Mouse (Mus musculus): ENCODE data around the gene Ctrc. TPM values are rescaled to one million over a fixed set of nuclear protein-coding genes. Genes with fewer than 3 reads are reported as not detected.

Gene Ctrc
- polyA plus RNA-seq, 1 experiment from 2014 or later = not detected

- Histone ChIP-seq H3K4me3 (no peak overlapping the region), H3K27me3 (ENCODE audit: low read depth, poor library complexity, severe bottlenecking) (no peaks in the 10 kb centered on the region), H3K9me3 (replicated peaks) (no peaks in the 10 kb centered on the region), H3K27ac (replicated peaks) (no peak overlapping the region), H3K4me1 (0 out of 2 replicates have a peak, but pooled peaks cover under 1% of the 10 kb centered on the region), H3K36me3 (peaks cover 98% of the 10 kb centered on the region)
- 94% methylated on average over 2 of the region's 2 CpGs for WGBS
- no peak for DNase-seq (ENCODE audit: low spot score)
These were observed 35.2 kb downstream of the Ctrc start for GRCm38 (mm10) chr4:141810975-141811374.

- Histone ChIP-seq H3K9me3 (replicated peaks) (no peaks in the 10 kb centered on the region), H3K4me3 (no peak overlapping the region), H3K27ac (replicated peaks) (peak overlapping the region; percentile 49; the same call in 1 of the 2 replicates), H3K36me3 (peaks cover 100% of the 10 kb centered on the region), H3K4me1 (no peaks in the 10 kb centered on the region), H3K27me3 (ENCODE audit: low read depth, poor library complexity, severe bottlenecking) (no peaks in the 10 kb centered on the region)
- peak; percentile 37 for DNase-seq (ENCODE audit: low spot score)
- 82% methylated on average over 8 of the region's 8 CpGs for WGBS
These were observed 36.2 kb downstream of the Ctrc start for GRCm38 (mm10) chr4:141809850-141810464.

GRCm38 (mm10) chr4:141805886-141806285 is 40.3 kb downstream of the Ctrc start:
- no peak for DNase-seq (ENCODE audit: low spot score)
- no peak overlapping the region for H3K27ac ChIP-seq (replicated peaks)
- H3K4me1 ChIP-seq = no peaks in the 10 kb centered on the region
- peaks cover 84% of the 10 kb centered on the region for H3K36me3 ChIP-seq
- 95% methylated on average over 8 of the region's 8 CpGs for WGBS
- no peaks in the 10 kb centered on the region for H3K27me3 ChIP-seq (ENCODE audit: low read depth, poor library complexity, severe bottlenecking)
- no peaks in the 10 kb centered on the region; the same call in 1 of the 2 replicates for H3K9me3 ChIP-seq (replicated peaks)
- H3K4me3 ChIP-seq = no peak overlapping the region

- Histone ChIP-seq H3K4me3 (no peak overlapping the region), H3K36me3 (peaks cover 66% of the 10 kb centered on the region), H3K4me1 (no peaks in the 10 kb centered on the region), H3K27me3 (ENCODE audit: low read depth, poor library complexity, severe bottlenecking) (no peaks in the 10 kb centered on the region), H3K9me3 (replicated peaks) (no peaks in the 10 kb centered on the region; the same call in 1 of the 2 replicates), H3K27ac (replicated peaks) (no peak overlapping the region)
- 93% methylated on average over 4 of the region's 4 CpGs for WGBS
- no peak for DNase-seq (ENCODE audit: low spot score)
These were observed 42.1 kb downstream of the Ctrc start for GRCm38 (mm10) chr4:141804105-141804504.

GRCm38 (mm10) chr4:141797545-141797944 is 48.6 kb downstream of the Ctrc start:
- whole genome bisulfite sequencing = 92% methylated on average over 5 of the region's 5 CpGs
- no peak overlapping the region for H3K4me3 ChIP-seq
- DNase-seq (ENCODE audit: low spot score) = no peak
- no peaks in the 10 kb centered on the region for H3K9me3 ChIP-seq (replicated peaks)
- H3K27me3 ChIP-seq (ENCODE audit: low read depth, poor library complexity, severe bottlenecking) = no peaks in the 10 kb centered on the region
- peaks cover 28% of the 10 kb centered on the region for H3K36me3 ChIP-seq
- H3K4me1 ChIP-seq = peaks cover 24% of the 10 kb centered on the region
- no peak overlapping the region for H3K27ac ChIP-seq (replicated peaks)

GRCm38 (mm10) chr4:141796954-141797353 is 49.2 kb downstream of the Ctrc start:
- H3K4me3 ChIP-seq = no peak overlapping the region
- 91% methylated on average over 4 of the region's 4 CpGs for WGBS
- no peak for DNase-seq (ENCODE audit: low spot score)
- peaks cover 28% of the 10 kb centered on the region for H3K36me3 ChIP-seq
- H3K27me3 ChIP-seq (ENCODE audit: low read depth, poor library complexity, severe bottlenecking) = no peaks in the 10 kb centered on the region
- no peak overlapping the region for H3K27ac ChIP-seq (replicated peaks)
- peaks cover 24% of the 10 kb centered on the region for H3K4me1 ChIP-seq
- no peaks in the 10 kb centered on the region for H3K9me3 ChIP-seq (replicated peaks)

- DNase-seq (ENCODE audit: low spot score) = no peak
- Histone ChIP-seq H3K9me3 (replicated peaks) (no peaks in the 10 kb centered on the region), H3K4me3 (no peak overlapping the region), H3K27ac (replicated peaks) (no peak overlapping the region), H3K27me3 (ENCODE audit: low read depth, poor library complexity, severe bottlenecking) (no peaks in the 10 kb centered on the region), H3K36me3 (peaks cover 28% of the 10 kb centered on the region), H3K4me1 (peaks cover 24% of the 10 kb centered on the region)
- WGBS = 90% methylated on average over 7 of the region's 7 CpGs
These were observed 49.8 kb downstream of the Ctrc start for GRCm38 (mm10) chr4:141796356-141796755.

- no peak for DNase-seq (ENCODE audit: low spot score)
- peak overlapping the region; percentile 78 for H3K4me3 ChIP-seq
- 14% methylated on average over 5 of the region's 5 CpGs for WGBS
- H3K27ac ChIP-seq (replicated peaks) = peak overlapping the region; percentile 91
- no peaks in the 10 kb centered on the region for H3K9me3 ChIP-seq (replicated peaks)
- H3K27me3 ChIP-seq (ENCODE audit: low read depth, poor library complexity, severe bottlenecking) = no peaks in the 10 kb centered on the region
- H3K36me3 ChIP-seq = peaks cover 28% of the 10 kb centered on the region
- H3K4me1 ChIP-seq = peaks cover 37% of the 10 kb centered on the region
These were observed 52.0 kb downstream of the Ctrc start for GRCm38 (mm10) chr4:141794152-141794535.

- Histone ChIP-seq H3K27me3 (ENCODE audit: low read depth, poor library complexity, severe bottlenecking) (no peaks in the 10 kb centered on the region), H3K4me3 (peak within 1 kb of the TSS; percentile 78), H3K36me3 (peaks cover 26% of the 10 kb centered on the region), H3K4me1 (peaks cover 37% of the 10 kb centered on the region), H3K27ac (replicated peaks) (peak within 1 kb of the TSS; percentile 91), H3K9me3 (replicated peaks) (no peaks in the 10 kb centered on the region)
- WGBS = 1% methylated on average over 73 of the region's 80 CpGs
- DNase-seq (ENCODE audit: low spot score) = peak; percentile 99
These were observed 52.6 kb downstream of the Ctrc start, which contains the start of gene Casp9 for GRCm38 (mm10) chr4:141793282-141794151. Gene Casp9 (plus strand): TSS chr4:141793612.

- Histone ChIP-seq H3K36me3 (peaks cover 25% of the 10 kb centered on the region), H3K9me3 (replicated peaks) (no peaks in the 10 kb centered on the region), H3K4me1 (peaks cover 37% of the 10 kb centered on the region), H3K27ac (replicated peaks) (peak overlapping the region; percentile 91), H3K27me3 (ENCODE audit: low read depth, poor library complexity, severe bottlenecking) (no peaks in the 10 kb centered on the region), H3K4me3 (peak overlapping the region; percentile 78)
- DNase-seq (ENCODE audit: low spot score) = no peak
- WGBS = 14% methylated on average over 10 of the region's 10 CpGs
These were observed 53.4 kb downstream of the Ctrc start for GRCm38 (mm10) chr4:141792554-141793281.

GRCm38 (mm10) chr4:141791951-141792350 is 54.2 kb downstream of the Ctrc start:
- DNase-seq (ENCODE audit: low spot score) = no peak
- Histone ChIP-seq H3K4me1 (peaks cover 37% of the 10 kb centered on the region), H3K27ac (replicated peaks) (no peak overlapping the region), H3K36me3 (peaks cover 25% of the 10 kb centered on the region), H3K9me3 (replicated peaks) (no peaks in the 10 kb centered on the region), H3K27me3 (ENCODE audit: low read depth, poor library complexity, severe bottlenecking) (no peaks in the 10 kb centered on the region), H3K4me3 (no peak overlapping the region)
- 88% methylated on average over 8 of the region's 8 CpGs for WGBS

- H3K9me3 ChIP-seq (replicated peaks) = no peaks in the 10 kb centered on the region
- no peak overlapping the region for H3K4me3 ChIP-seq
- H3K4me1 ChIP-seq = peaks cover 37% of the 10 kb centered on the region
- H3K36me3 ChIP-seq = peaks cover 22% of the 10 kb centered on the region
- no peak overlapping the region for H3K27ac ChIP-seq (replicated peaks)
- DNase-seq (ENCODE audit: low spot score) = no peak
- no peaks in the 10 kb centered on the region for H3K27me3 ChIP-seq (ENCODE audit: low read depth, poor library complexity, severe bottlenecking)
- WGBS = 92% methylated on average over 7 of the region's 7 CpGs
These were observed 54.7 kb downstream of the Ctrc start for GRCm38 (mm10) chr4:141791486-141791885.

Data from midbrain, embryonic 10.5 days (tissue).